Mouse (Mus musculus): ENCODE results near the gene Atp8b3.

The Atp8b3 gene

DNA sequence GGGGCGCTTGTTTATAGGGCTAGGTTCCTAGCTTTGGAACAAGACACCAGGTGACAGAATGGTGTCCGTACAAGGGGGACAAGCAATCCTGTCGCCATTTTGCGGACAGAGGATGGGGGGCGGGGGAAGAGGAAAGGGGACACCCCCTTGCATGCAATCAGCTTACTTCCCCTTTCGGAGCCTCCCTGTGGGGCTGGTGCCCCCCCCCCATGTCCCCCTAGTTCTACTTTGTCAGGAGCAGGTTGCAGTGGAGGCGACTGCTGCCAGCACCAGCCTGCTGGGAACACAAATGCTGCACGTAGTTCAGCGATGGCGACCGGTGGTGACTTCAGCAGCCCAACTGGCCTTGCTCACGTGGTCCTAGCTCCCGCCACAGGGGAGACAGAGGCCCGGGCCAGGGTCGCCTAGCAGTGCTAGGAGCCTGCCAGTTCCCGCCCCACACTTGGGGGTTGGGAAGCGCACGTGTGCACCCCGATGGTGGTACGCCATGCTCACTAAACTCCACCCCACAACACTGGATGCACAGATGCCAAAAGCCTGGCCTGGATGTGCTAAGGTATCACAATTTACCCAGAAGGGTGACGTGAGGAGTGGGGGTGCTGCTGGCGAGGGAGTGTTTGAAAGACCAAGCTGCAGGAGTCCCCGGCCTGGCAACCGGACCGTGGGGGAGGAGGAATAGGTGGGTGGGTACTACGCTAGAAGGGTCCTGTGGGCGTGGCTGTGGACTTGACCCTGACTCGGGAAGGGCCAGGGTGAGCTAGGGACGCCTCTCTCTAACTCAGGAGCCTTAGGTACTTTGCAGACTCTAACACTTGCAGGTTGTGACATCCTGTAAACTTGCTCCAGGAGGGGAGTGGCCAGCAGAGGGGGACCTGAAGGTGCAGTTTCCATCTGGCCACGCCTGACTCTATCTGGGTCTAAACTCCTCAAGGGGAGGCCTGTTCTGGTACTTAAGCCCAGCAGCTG is 32.2 kb upstream of the Atp8b3 start:
- TF ChIP-seq POU5F1 (IDR thresholded peaks at IDR 0.05; ENCODE audit: borderline replicate concordance, low read length) (no peak), NANOG (IDR thresholded peaks at IDR 0.05; ENCODE audit: borderline replicate concordance, low read length) (no peak), CTCF (conservative IDR thresholded peaks at IDR 0.05; ENCODE audit: low read length) (no peak)
- Histone ChIP-seq H3K4me3 (replicated peaks; ENCODE audit: low read length) (peak overlapping the region; percentile 72), H3K27me3 (ENCODE audit: insufficient read depth, low read length) (no peaks in the 10 kb centered on the region), H3K9me3 (ENCODE audit: low read length) (no peaks in the 10 kb centered on the region), H3K36me3 (ENCODE audit: insufficient read depth, low read length) (peaks cover 54% of the 10 kb centered on the region), H3K4me1 (replicated peaks; ENCODE audit: low read depth, low read length) (peaks cover 100% of the 10 kb centered on the region)

DNA sequence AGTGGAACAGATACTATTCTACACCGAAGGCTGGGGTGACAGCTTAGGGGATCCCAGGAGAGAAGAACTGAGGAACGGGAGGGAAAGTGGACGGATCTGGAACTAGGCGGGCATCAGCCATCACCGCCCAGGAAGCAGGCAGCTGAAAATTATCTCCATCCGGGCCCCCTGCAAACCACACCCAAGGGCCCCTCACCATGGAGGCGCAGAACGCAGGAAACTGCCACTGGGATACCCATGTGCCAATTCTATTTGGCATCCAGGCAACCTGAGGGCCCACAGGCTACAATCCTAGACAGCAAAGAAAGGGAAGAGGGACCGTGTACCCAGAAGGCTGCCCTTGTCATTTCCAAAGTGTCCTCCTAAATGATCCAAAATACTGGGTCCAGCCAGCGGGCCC is 31.5 kb upstream of the Atp8b3 start:
- H3K4me1 ChIP-seq (replicated peaks; ENCODE audit: low read depth, low read length), result peaks cover 100% of the 10 kb centered on the region
- peak overlapping the region; percentile 72 for H3K4me3 ChIP-seq (replicated peaks; ENCODE audit: low read length)
- TF ChIP-seq NANOG (IDR thresholded peaks at IDR 0.05; ENCODE audit: borderline replicate concordance, low read length) (no peak), CTCF (conservative IDR thresholded peaks at IDR 0.05; ENCODE audit: low read length) (no peak), POU5F1 (IDR thresholded peaks at IDR 0.05; ENCODE audit: borderline replicate concordance, low read length) (no peak)
- no peaks in the 10 kb centered on the region for H3K9me3 ChIP-seq (ENCODE audit: low read length)
- no peaks in the 10 kb centered on the region for H3K27me3 ChIP-seq (ENCODE audit: insufficient read depth, low read length)
- H3K36me3 ChIP-seq (ENCODE audit: insufficient read depth, low read length), result peaks cover 57% of the 10 kb centered on the region

DNA sequence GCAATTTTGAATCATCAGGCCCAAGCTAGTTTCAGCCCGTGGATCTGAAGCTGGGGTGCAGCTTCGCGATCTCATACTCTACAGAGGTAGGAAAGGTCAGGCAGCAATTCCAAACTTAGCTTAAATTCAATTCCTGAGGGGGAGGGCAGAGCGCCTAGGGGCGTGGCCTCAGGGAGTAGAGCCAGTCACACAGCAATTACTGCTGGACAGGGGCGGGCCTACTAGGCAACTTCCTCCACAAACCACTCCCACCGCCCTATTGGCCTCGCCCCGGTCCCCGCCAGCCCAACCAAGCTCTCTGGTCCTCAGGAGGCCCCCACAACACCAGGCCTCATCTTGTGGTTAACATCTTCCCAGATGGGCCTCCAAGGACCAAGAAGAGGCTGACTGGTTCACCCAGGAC is 30.7 kb upstream of the Atp8b3 start:
- Histone ChIP-seq H3K27me3 (ENCODE audit: insufficient read depth, low read length) (no peaks in the 10 kb centered on the region), H3K36me3 (ENCODE audit: insufficient read depth, low read length) (peaks cover 54% of the 10 kb centered on the region), H3K4me1 (replicated peaks; ENCODE audit: low read depth, low read length) (peaks cover 97% of the 10 kb centered on the region), H3K9me3 (ENCODE audit: low read length) (no peaks in the 10 kb centered on the region), H3K4me3 (replicated peaks; ENCODE audit: low read length) (peak overlapping the region; percentile 72)
- TF ChIP-seq POU5F1 (IDR thresholded peaks at IDR 0.05; ENCODE audit: borderline replicate concordance, low read length) (no peak), NANOG (IDR thresholded peaks at IDR 0.05; ENCODE audit: borderline replicate concordance, low read length) (no peak), CTCF (conservative IDR thresholded peaks at IDR 0.05; ENCODE audit: low read length) (no peak)

DNA sequence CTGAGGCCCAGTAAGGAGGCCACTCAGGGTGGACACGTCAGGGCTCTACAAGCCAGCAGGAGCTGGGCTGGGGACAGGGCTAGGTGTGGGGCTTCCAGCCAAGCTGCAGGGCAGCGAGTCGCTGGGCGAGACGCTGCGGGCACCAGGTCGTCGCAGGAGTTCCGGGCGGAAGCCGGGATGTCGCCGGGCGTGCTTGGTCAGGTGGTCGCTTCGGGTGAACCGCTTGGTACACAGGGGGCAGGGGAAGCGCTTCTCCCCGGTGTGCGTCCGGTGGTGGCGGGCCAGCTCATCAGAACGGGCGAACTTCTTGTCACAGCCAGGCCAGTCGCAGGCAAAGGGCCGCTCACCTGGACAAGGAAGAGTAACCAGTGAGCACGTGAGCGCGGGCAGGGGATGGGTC is 30.0 kb upstream of the Atp8b3 start:
- H3K36me3 ChIP-seq (ENCODE audit: insufficient read depth, low read length), result peaks cover 54% of the 10 kb centered on the region
- H3K4me3 ChIP-seq (replicated peaks; ENCODE audit: low read length), result peak overlapping the region; percentile 72
- H3K4me1 ChIP-seq (replicated peaks; ENCODE audit: low read depth, low read length), result peaks cover 97% of the 10 kb centered on the region
- H3K27me3 ChIP-seq (ENCODE audit: insufficient read depth, low read length), result no peaks in the 10 kb centered on the region
- no peaks in the 10 kb centered on the region for H3K9me3 ChIP-seq (ENCODE audit: low read length)
- TF ChIP-seq POU5F1 (IDR thresholded peaks at IDR 0.05; ENCODE audit: borderline replicate concordance, low read length) (no peak), NANOG (IDR thresholded peaks at IDR 0.05; ENCODE audit: borderline replicate concordance, low read length) (no peak), CTCF (conservative IDR thresholded peaks at IDR 0.05; ENCODE audit: low read length) (no peak)

DNA sequence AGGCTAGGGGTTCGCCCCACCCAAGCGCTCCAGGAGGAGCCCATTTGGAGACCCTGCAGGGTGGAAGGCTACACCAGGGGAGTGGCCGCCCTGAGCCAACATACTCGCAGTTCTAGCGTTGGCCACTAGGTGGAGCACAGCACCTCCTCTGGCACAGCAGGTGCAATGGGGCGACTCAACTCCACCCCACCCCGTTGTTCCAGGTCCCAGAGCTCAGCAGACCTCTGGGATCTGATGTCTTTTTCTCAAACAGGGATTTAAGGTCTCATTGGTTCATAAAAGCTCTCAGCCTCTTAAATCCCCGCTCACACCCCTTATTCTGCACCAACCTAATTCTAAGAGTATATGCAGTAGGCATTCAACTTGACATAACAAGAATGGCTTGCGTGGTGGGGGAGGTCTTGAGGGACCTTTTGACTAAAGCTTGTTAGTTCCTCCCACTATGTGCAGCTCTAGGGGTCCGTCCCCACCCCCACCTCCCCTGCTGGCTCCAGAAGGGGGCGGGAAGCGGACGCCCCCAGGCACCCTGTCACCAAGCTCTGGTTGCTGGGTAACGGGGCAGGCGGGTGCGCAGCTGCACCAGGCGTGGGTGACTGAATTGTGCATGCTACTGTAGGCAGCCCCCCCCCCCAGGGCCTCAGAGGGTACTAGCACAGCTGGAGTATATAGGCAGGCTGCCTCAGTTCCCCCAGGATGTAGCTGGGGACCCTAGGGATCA is 27.6 kb upstream of the Atp8b3 start:
- Histone ChIP-seq H3K36me3 (ENCODE audit: insufficient read depth, low read length) (peaks cover 45% of the 10 kb centered on the region), H3K4me1 (replicated peaks; ENCODE audit: low read depth, low read length) (peaks cover 84% of the 10 kb centered on the region), H3K9me3 (ENCODE audit: low read length) (no peaks in the 10 kb centered on the region), H3K27me3 (ENCODE audit: insufficient read depth, low read length) (no peaks in the 10 kb centered on the region), H3K4me3 (replicated peaks; ENCODE audit: low read length) (peak overlapping the region; percentile 46)
- TF ChIP-seq POU5F1 (IDR thresholded peaks at IDR 0.05; ENCODE audit: borderline replicate concordance, low read length) (no peak), CTCF (conservative IDR thresholded peaks at IDR 0.05; ENCODE audit: low read length) (peak; percentile 90)

DNA sequence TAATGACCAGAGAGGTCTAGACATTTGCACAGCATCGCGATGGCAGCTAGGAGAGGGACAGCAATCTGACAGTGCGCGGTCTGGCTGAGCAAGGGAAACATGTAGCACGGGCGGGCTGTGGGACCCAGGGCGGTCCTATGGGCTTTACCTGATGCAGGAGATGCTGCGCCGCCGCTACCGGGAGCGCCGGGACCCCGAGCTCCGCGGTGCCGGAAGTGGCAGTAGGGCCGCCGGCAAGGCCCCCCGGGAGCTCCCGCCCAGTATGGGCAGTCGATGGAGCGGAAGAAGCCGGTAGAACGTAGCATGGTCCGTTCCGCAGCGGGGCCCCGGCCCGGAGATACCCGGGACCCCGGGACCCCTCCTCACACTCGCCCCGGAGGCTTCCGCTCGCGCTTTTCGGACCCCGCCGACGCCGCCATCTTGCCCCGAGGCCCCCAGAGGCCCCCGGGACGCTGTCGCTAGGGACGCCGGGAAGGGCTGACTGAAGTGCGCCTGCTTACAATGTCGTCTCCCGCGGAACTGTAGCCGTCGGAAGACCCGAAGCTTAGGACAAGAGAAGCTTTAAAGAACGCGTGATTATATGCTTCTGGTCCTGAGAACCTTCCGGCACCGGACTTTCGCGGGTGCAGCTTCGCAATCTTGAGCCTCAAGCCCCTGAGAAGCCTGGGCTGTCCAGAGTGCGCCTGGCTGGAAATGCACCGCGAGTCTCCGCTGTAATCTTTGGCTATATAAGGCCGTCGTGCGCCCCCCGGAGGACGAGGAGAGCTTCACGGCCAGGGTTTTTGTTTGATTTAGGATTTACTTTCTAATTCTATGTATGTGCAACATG is 22.4 kb upstream of the Atp8b3 start, which contains the start of gene Rexo1:
Gene Rexo1 (minus strand): TSS at position 445 of the 829 bp plus-strand sequence.
- Histone ChIP-seq H3K27me3 (ENCODE audit: insufficient read depth, low read length) (no peaks in the 10 kb centered on the region), H3K4me3 (replicated peaks; ENCODE audit: low read length) (peak within 1 kb of the TSS; percentile 100), H3K36me3 (ENCODE audit: insufficient read depth, low read length) (peaks cover 46% of the 10 kb centered on the region), H3K4me1 (replicated peaks; ENCODE audit: low read depth, low read length) (peaks cover 75% of the 10 kb centered on the region), H3K9me3 (ENCODE audit: low read length) (no peaks in the 10 kb centered on the region)
- no peak for TF ChIP-seq NANOG (IDR thresholded peaks at IDR 0.05; ENCODE audit: borderline replicate concordance, low read length)
- TF ChIP-seq CTCF (conservative IDR thresholded peaks at IDR 0.05; ENCODE audit: low read length), result peak; percentile 73

DNA sequence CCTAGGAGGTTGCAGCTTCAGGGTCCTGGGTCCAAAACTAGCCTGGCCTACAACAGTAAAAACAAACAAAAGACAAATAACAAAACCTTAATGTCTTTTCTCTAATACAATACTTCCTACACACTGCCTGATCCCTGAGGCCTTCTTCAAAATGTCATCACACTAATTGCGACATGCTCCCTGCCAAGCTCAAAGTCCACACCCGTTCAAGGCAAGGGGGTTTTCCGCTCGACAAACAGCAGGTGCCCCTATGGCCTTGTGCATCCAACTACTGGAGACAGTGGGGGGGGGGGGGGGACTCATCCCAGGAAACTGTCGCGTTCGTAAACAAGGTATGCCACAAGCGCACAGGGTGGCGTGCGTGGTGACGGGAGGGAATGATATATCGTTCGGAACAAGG is 21.7 kb upstream of the Atp8b3 start:
- Histone ChIP-seq H3K4me1 (replicated peaks; ENCODE audit: low read depth, low read length) (peaks cover 69% of the 10 kb centered on the region), H3K9me3 (ENCODE audit: low read length) (no peaks in the 10 kb centered on the region), H3K36me3 (ENCODE audit: insufficient read depth, low read length) (peaks cover 41% of the 10 kb centered on the region), H3K27me3 (ENCODE audit: insufficient read depth, low read length) (no peaks in the 10 kb centered on the region), H3K4me3 (replicated peaks; ENCODE audit: low read length) (peak overlapping the region; percentile 100)
- no peak for TF ChIP-seq CTCF (conservative IDR thresholded peaks at IDR 0.05; ENCODE audit: low read length)
- no peak for TF ChIP-seq POU5F1 (IDR thresholded peaks at IDR 0.05; ENCODE audit: borderline replicate concordance, low read length)
- no peak for TF ChIP-seq NANOG (IDR thresholded peaks at IDR 0.05; ENCODE audit: borderline replicate concordance, low read length)

DNA sequence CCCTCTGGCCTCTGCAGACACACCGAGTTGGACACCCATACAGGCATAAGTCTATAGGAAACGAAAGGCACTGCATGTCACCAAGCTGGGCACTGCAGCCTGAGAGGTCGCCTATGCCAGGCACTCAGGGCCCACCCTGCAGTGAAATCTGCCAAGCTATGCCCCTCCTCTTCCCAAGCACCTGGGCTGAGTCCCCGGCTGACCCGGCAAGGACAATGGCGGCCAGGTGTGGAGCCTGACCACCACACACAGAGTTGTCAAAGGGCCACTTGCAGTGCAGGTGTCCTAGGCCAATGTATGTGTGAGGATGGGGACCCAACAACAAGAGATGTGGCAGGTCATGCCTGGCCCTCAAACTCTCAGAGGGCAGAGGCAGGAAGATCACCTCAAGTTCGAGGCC is 20.5 kb upstream of the Atp8b3 start:
- H3K4me1 ChIP-seq (replicated peaks; ENCODE audit: low read depth, low read length), result peaks cover 67% of the 10 kb centered on the region
- TF ChIP-seq POU5F1 (IDR thresholded peaks at IDR 0.05; ENCODE audit: borderline replicate concordance, low read length), result no peak
- no peak for TF ChIP-seq NANOG (IDR thresholded peaks at IDR 0.05; ENCODE audit: borderline replicate concordance, low read length)
- no peak for TF ChIP-seq CTCF (conservative IDR thresholded peaks at IDR 0.05; ENCODE audit: low read length)
- no peaks in the 10 kb centered on the region for H3K9me3 ChIP-seq (ENCODE audit: low read length)
- H3K27me3 ChIP-seq (ENCODE audit: insufficient read depth, low read length), result no peaks in the 10 kb centered on the region
- H3K36me3 ChIP-seq (ENCODE audit: insufficient read depth, low read length), result peaks cover 39% of the 10 kb centered on the region
- H3K4me3 ChIP-seq (replicated peaks; ENCODE audit: low read length), result no peak overlapping the region

All from E14TG2a.4 (cell line).